Mouse (Mus musculus) olfactory bulb, adult 2 months (tissue): ENCODE measurements around the gene Nudt13. TPM values are rescaled to one million over a fixed set of nuclear protein-coding genes. Genes with fewer than 3 reads are reported as not detected.
A peak's percentile ranks its signal among the peaks of the same experiment; 100 is the strongest.

Experiments
- H3K27ac ChIP-seq: fragments of 200-500 bp; 2 replicates; pipeline ENCODE4 v1.5.1; 2012; ENCODE audit warnings: low read depth, low read length; ENCODE audit not compliant: insufficient read depth
- H3K4me1 ChIP-seq: fragments of 200-500 bp; 2 replicates; pipeline ENCODE4 v1.6.1; 2012; ENCODE audit warnings: low read length; ENCODE audit not compliant: control insufficient read depth, insufficient read depth
- H3K4me3 ChIP-seq: fragments of 200-500 bp; 2 replicates; pipeline ENCODE4 v1.5.1; 2012; ENCODE audit warnings: mild to moderate bottlenecking, low read depth, low read length, moderate library complexity; ENCODE audit not compliant: insufficient read depth
- CTCF ChIP-seq: fragments of 200-500 bp; IDR thresholded peaks from 2 replicates; pipeline ENCODE4 v1.5.1; 2012; ENCODE audit warnings: low read depth, mild to moderate bottlenecking, low read length, moderate library complexity; ENCODE audit not compliant: insufficient read depth
- POLR2A ChIP-seq: fragments of 200-500 bp; IDR thresholded peaks from 2 replicates; pipeline ENCODE4 v1.6.1; 2012; ENCODE audit warnings: mild to moderate bottlenecking, low read depth, low read length, moderate library complexity; ENCODE audit not compliant: insufficient read depth
- WGBS: fragments of 180-500 bp; shearing (Covaris S2); methylation state at CpG from one replicate; pipeline ENCODE4 v1.1.7; 2018; 5-methylcytosine and 5-hydroxymethylcytosine counted together
- polyA plus RNA-seq: library from polyadenylated mRNA; stranded (reverse); fragments of >200 nt; gene quantifications from 2 replicates; pipeline ENCODE4 v1.2.4, GENCODE M21; 2012; ENCODE audit warnings: low replicate concordance; ENCODE audit not compliant: missing spikeins, insufficient read depth, insufficient read length

Nudt13 gene
- polyA plus RNA-seq, 1 experiment: not detected

GRCm38 (mm10) chr14:20324196-20324595, 29.7 kb downstream of the Nudt13 start:
- Histone ChIP-seq H3K4me1 (no peaks in the 10 kb centered on the region), H3K27ac (no peak overlapping the region), H3K4me3 (no peak overlapping the region)
- 92% methylated on average over 9 of the region's 9 CpGs for WGBS
- no peak for TF ChIP-seq POLR2A
- no peak for TF ChIP-seq CTCF

GRCm38 (mm10) chr14:20328474-20328873, 34.0 kb downstream of the Nudt13 start:
- H3K4me1 ChIP-seq: no peaks in the 10 kb centered on the region
- TF ChIP-seq CTCF (no peak), POLR2A (no peak)
- WGBS: 73% methylated on average over 9 of the region's 9 CpGs
- no peak overlapping the region for H3K27ac ChIP-seq
- H3K4me3 ChIP-seq: no peak overlapping the region

- TF ChIP-seq POLR2A: no peak
- TF ChIP-seq CTCF: no peak
- no peak overlapping the region for H3K27ac ChIP-seq
- no peaks in the 10 kb centered on the region for H3K4me1 ChIP-seq
Measured at GRCm38 (mm10) chr14:20331316-20331715, 36.8 kb downstream of the Nudt13 start.

GRCm38 (mm10) chr14:20339415-20339814, 44.9 kb downstream of the Nudt13 start:
- Histone ChIP-seq H3K4me3 (no peak overlapping the region), H3K27ac (no peak overlapping the region), H3K4me1 (no peaks in the 10 kb centered on the region)
- TF ChIP-seq POLR2A: no peak
- no peak for TF ChIP-seq CTCF
- 85% methylated on average over 5 of the region's 5 CpGs for WGBS

More at GRCm38 (mm10) chr14:20331316-20331715, 36.8 kb downstream of the Nudt13 start:
- 93% methylated on average over 4 of the region's 4 CpGs for WGBS
- H3K4me3 ChIP-seq: no peak overlapping the region

- H3K4me3 ChIP-seq: no peak overlapping the region
- no peak for TF ChIP-seq CTCF
- TF ChIP-seq POLR2A: no peak
- H3K4me1 ChIP-seq: no peaks in the 10 kb centered on the region
- no peak overlapping the region for H3K27ac ChIP-seq
- 87% methylated on average over 8 of the region's 8 CpGs for WGBS
Measured at GRCm38 (mm10) chr14:20340149-20340548, 45.7 kb downstream of the Nudt13 start.

GRCm38 (mm10) chr14:20340866-20341265, 46.4 kb downstream of the Nudt13 start:
- WGBS: 84% methylated on average over 7 of the region's 7 CpGs
- TF ChIP-seq CTCF (no peak), POLR2A (no peak)
- no peak overlapping the region for H3K4me3 ChIP-seq
- H3K4me1 ChIP-seq: no peaks in the 10 kb centered on the region
- no peak overlapping the region for H3K27ac ChIP-seq

- Histone ChIP-seq H3K27ac (no peak overlapping the region), H3K4me3 (no peak overlapping the region), H3K4me1 (peaks cover 2% of the 10 kb centered on the region; the same call in 1 of the 2 replicates)
- no peak for TF ChIP-seq POLR2A
- no peak for TF ChIP-seq CTCF
- 78% methylated on average over 9 of the region's 9 CpGs for WGBS
Measured at GRCm38 (mm10) chr14:20345885-20346284, 51.4 kb downstream of the Nudt13 start.

- peak overlapping the region; percentile 97 for H3K4me3 ChIP-seq
- peak overlapping the region; percentile 86 for H3K27ac ChIP-seq
- peaks cover 2% of the 10 kb centered on the region; the same call in 1 of the 2 replicates for H3K4me1 ChIP-seq
- WGBS: under 1% methylated on average over 15 of the region's 15 CpGs
- TF ChIP-seq CTCF (no peak), POLR2A (no peak)
Measured at GRCm38 (mm10) chr14:20347441-20347990, 53.0 kb downstream of the Nudt13 start.

GRCm38 (mm10) chr14:20347991-20348541, 53.6 kb downstream of the Nudt13 start, which contains the start of the genes Ecd and Fam149b:
Gene Ecd, minus strand, starts transcription at chr14:20348121.
Gene Fam149b, plus strand, starts transcription at chr14:20348162.
- under 1% methylated on average over 42 of the region's 42 CpGs for WGBS
- peaks cover 2% of the 10 kb centered on the region; the same call in 1 of the 2 replicates for H3K4me1 ChIP-seq

GRCm38 (mm10) chr14:20363230-20363629, 68.7 kb downstream of the Nudt13 start:
- Histone ChIP-seq H3K4me3 (no peak overlapping the region), H3K27ac (no peak overlapping the region), H3K4me1 (peaks cover 2% of the 10 kb centered on the region; the same call in 1 of the 2 replicates)
- TF ChIP-seq POLR2A (no peak), CTCF (no peak)
- WGBS: 92% methylated on average over 4 of the region's 4 CpGs

More at GRCm38 (mm10) chr14:20347991-20348541, 53.6 kb downstream of the Nudt13 start, which contains the start of the genes Ecd and Fam149b:
- peak within 1 kb of the TSS; percentile 86 for H3K27ac ChIP-seq
- peak; percentile 63; the same call in 1 of the 2 replicates for TF ChIP-seq POLR2A
- peak; percentile 28; the same call in 1 of the 2 replicates for TF ChIP-seq CTCF
- peak within 1 kb of the TSS; percentile 97 for H3K4me3 ChIP-seq

Other genes with a start within 250 kb of the Nudt13 start
- not detected in 2 replicates for gene Saysd1, start 156.2 kb upstream of the Nudt13 start, polyA plus RNA-seq
- not detected in 2 replicates for gene Kcnk5, start 112.9 kb upstream of the Nudt13 start, polyA plus RNA-seq
- gene Kcnk16, start 25.5 kb upstream of the Nudt13 start, polyA plus RNA-seq: not detected in 2 replicates
- gene Ecd, start 53.4 kb downstream of the Nudt13 start, polyA plus RNA-seq: not detected in 2 replicates
- gene Fam149b, start 53.5 kb downstream of the Nudt13 start, polyA plus RNA-seq: not detected in 2 replicates
- gene Dnajc9, start 94.2 kb downstream of the Nudt13 start, polyA plus RNA-seq: not detected in 2 replicates
- not detected in 2 replicates for gene Mrps16, start 98.9 kb downstream of the Nudt13 start, polyA plus RNA-seq
- gene Cfap70, start 157.5 kb downstream of the Nudt13 start, polyA plus RNA-seq: not detected in 2 replicates
- not detected in 2 replicates for gene Anxa7, start 185.4 kb downstream of the Nudt13 start, polyA plus RNA-seq
- not detected in 2 replicates for gene Mss51, start 202.2 kb downstream of the Nudt13 start, polyA plus RNA-seq